12 mouse cellular contexts compared by ENCODE assay signal in genomic region chr2:178581306-178581705, GRCm38 (mm10).
A peak's percentile ranks its signal among the peaks of the same experiment; 100 is the strongest.
DNase-seq lines count a peak whose midpoint lies in the region; ATAC-seq and TF ChIP-seq lines count a peak whose summit lies in the region.
"Had no signal": no experiment of that assay in that cellular context is flagged by ENCODE, and none has a peak within 500 bp of the region (broad histone marks: within the 10 kb centered on the region; RNA-seq: fewer than 3 reads in every experiment).

No protein-coding gene starts in this region.

- DNase-seq in embryonic facial prominence, embryonic 14.5 days (ENCODE audit: low spot score), result peak; percentile 53
- no peak for DNase-seq in embryonic facial prominence, embryonic 10.5 days (ENCODE audit: low spot score)
- DNase-seq in hindbrain, postnatal 0 days (ENCODE audit: low spot score), result peak; percentile 53
- peak; percentile 16 for DNase-seq in skeletal muscle tissue, adult 2 months (ENCODE audit: low read depth, low spot score)
- DNase-seq in layer of hippocampus, adult 11-12 months (ENCODE audit: low spot score), result no peak
- DNase-seq in heart, postnatal 10 days, result no peak
- DNase-seq: spleen, adult 18-20 months had no signal

- no peak overlapping the region for H3K4me3 ChIP-seq in embryonic facial prominence, embryonic 14.5 days (ENCODE audit: low read depth, low read length)
- H3K4me3 ChIP-seq in embryonic facial prominence, embryonic 10.5 days, result no peak overlapping the region
- H3K4me3 ChIP-seq in midbrain, embryonic 13.5 days (replicated peaks), result no peak overlapping the region
- no peak overlapping the region for H3K4me3 ChIP-seq in midbrain, embryonic 16.5 days (ENCODE audit: low read depth, low read length)
- no peak overlapping the region for H3K4me3 ChIP-seq in hindbrain, postnatal 0 days (ENCODE audit: low read length)
- H3K4me3 ChIP-seq: heart, embryonic 13.5 days; layer of hippocampus, adult 2 months; liver, embryonic 12.5 days had no signal

- H3K36me3 ChIP-seq in embryonic facial prominence, embryonic 14.5 days (ENCODE audit: control insufficient read depth, insufficient read depth, low read length), result no peaks in the 10 kb centered on the region
- H3K36me3 ChIP-seq in embryonic facial prominence, embryonic 10.5 days (replicated peaks), result no peaks in the 10 kb centered on the region
- no peaks in the 10 kb centered on the region for H3K36me3 ChIP-seq in midbrain, embryonic 13.5 days
- H3K36me3 ChIP-seq in midbrain, embryonic 16.5 days (ENCODE audit: control insufficient read depth, insufficient read depth, low read length), result no peaks in the 10 kb centered on the region
- no peaks in the 10 kb centered on the region for H3K36me3 ChIP-seq in hindbrain, postnatal 0 days (ENCODE audit: insufficient read depth, low read length)
- H3K36me3 ChIP-seq: heart, embryonic 13.5 days; liver, embryonic 12.5 days had no signal

- 63% methylated on average over 10 of the region's 12 CpGs for WGBS in embryonic facial prominence, embryonic 14.5 days
- 88% methylated on average over 12 of the region's 12 CpGs for WGBS in embryonic facial prominence, embryonic 10.5 days
- WGBS in midbrain, embryonic 13.5 days, result 91% methylated on average over 12 of the region's 12 CpGs
- 87% methylated on average over 12 of the region's 12 CpGs for whole genome bisulfite sequencing in midbrain, embryonic 16.5 days
- 56% methylated on average over 12 of the region's 12 CpGs for WGBS in hindbrain, postnatal 0 days

- intact Hi-C loops in heart, postnatal 10 days (cut with DNase I), result no loop called here

- H3K4me2 ChIP-seq in embryonic facial prominence, embryonic 14.5 days (ENCODE audit: low read depth, low read length), result no peak overlapping the region
- no peak overlapping the region for H3K4me2 ChIP-seq in midbrain, embryonic 13.5 days (replicated peaks)
- no peak overlapping the region for H3K4me2 ChIP-seq in midbrain, embryonic 16.5 days (ENCODE audit: low read length)
- H3K4me2 ChIP-seq in hindbrain, postnatal 0 days (ENCODE audit: low read depth, low read length), result no peak overlapping the region
- H3K4me2 ChIP-seq: heart, embryonic 13.5 days; liver, embryonic 12.5 days had no signal

- H3K27ac ChIP-seq in embryonic facial prominence, embryonic 14.5 days (replicated peaks; ENCODE audit: low read depth, low read length), result no peak overlapping the region
- H3K27ac ChIP-seq in embryonic facial prominence, embryonic 10.5 days (replicated peaks), result no peak overlapping the region
- peak overlapping the region; percentile 30; the same call in 1 of the 2 replicates for H3K27ac ChIP-seq in midbrain, embryonic 13.5 days
- no peak overlapping the region for H3K27ac ChIP-seq in midbrain, embryonic 16.5 days (ENCODE audit: low read length)
- H3K27ac ChIP-seq in hindbrain, postnatal 0 days, result no peak overlapping the region
- H3K27ac ChIP-seq: heart, embryonic 13.5 days; layer of hippocampus, adult 2 months; liver, embryonic 12.5 days had no signal

- H3K27me3 ChIP-seq in embryonic facial prominence, embryonic 14.5 days (replicated peaks; ENCODE audit: control insufficient read depth, insufficient read depth, low read length), result no peaks in the 10 kb centered on the region
- H3K27me3 ChIP-seq in embryonic facial prominence, embryonic 10.5 days (replicated peaks; ENCODE audit: low read depth, poor library complexity, severe bottlenecking), result no peaks in the 10 kb centered on the region
- H3K27me3 ChIP-seq in midbrain, embryonic 13.5 days, result no peaks in the 10 kb centered on the region
- no peaks in the 10 kb centered on the region for H3K27me3 ChIP-seq in midbrain, embryonic 16.5 days (ENCODE audit: control insufficient read depth, insufficient read depth, low read depth, low read length)
- H3K27me3 ChIP-seq in hindbrain, postnatal 0 days (ENCODE audit: insufficient read depth, low read length), result no peaks in the 10 kb centered on the region
- H3K27me3 ChIP-seq: liver, embryonic 12.5 days had no signal

- ATAC-seq in embryonic facial prominence, embryonic 14.5 days (ENCODE audit: low read depth), result no peak
- ATAC-seq in midbrain, embryonic 13.5 days, result no peak
- no peak for ATAC-seq in midbrain, embryonic 16.5 days
- ATAC-seq in hindbrain, postnatal 0 days, result no peak
- ATAC-seq: liver, embryonic 12.5 days had no signal

- H3K9me3 ChIP-seq in embryonic facial prominence, embryonic 14.5 days (ENCODE audit: control insufficient read depth, low read length), result no peaks in the 10 kb centered on the region
- no peaks in the 10 kb centered on the region for H3K9me3 ChIP-seq in embryonic facial prominence, embryonic 10.5 days
- no peaks in the 10 kb centered on the region for H3K9me3 ChIP-seq in midbrain, embryonic 13.5 days
- no peaks in the 10 kb centered on the region for H3K9me3 ChIP-seq in midbrain, embryonic 16.5 days (replicated peaks; ENCODE audit: control insufficient read depth, low read length, poor library complexity, severe bottlenecking)
- H3K9me3 ChIP-seq in hindbrain, postnatal 0 days (ENCODE audit: low read length), result no peaks in the 10 kb centered on the region
- H3K9me3 ChIP-seq: heart, embryonic 13.5 days; liver, embryonic 12.5 days had no signal

- no peak for TF ChIP-seq CTCF in hindbrain, postnatal 0 days (IDR thresholded peaks at IDR 0.05; ENCODE audit: low read depth)

- H3K9ac ChIP-seq in embryonic facial prominence, embryonic 14.5 days (ENCODE audit: low read depth, low read length), result no peak overlapping the region
- H3K9ac ChIP-seq in midbrain, embryonic 13.5 days (replicated peaks), result no peak overlapping the region
- H3K9ac ChIP-seq in midbrain, embryonic 16.5 days (ENCODE audit: low read depth, low read length), result no peak overlapping the region
- no peak overlapping the region for H3K9ac ChIP-seq in hindbrain, postnatal 0 days (replicated peaks; ENCODE audit: low read length)
- H3K9ac ChIP-seq: heart, embryonic 13.5 days; liver, embryonic 12.5 days had no signal

- H3K4me1 ChIP-seq in embryonic facial prominence, embryonic 14.5 days (ENCODE audit: control insufficient read depth, insufficient read depth, low read length), result 0 out of 2 replicates have a peak, but pooled peaks cover 6% of the 10 kb centered on the region
- H3K4me1 ChIP-seq in embryonic facial prominence, embryonic 10.5 days, result peaks cover 23% of the 10 kb centered on the region
- H3K4me1 ChIP-seq in midbrain, embryonic 13.5 days (replicated peaks), result peaks cover 6% of the 10 kb centered on the region; the same call in 1 of the 2 replicates
- H3K4me1 ChIP-seq in midbrain, embryonic 16.5 days (ENCODE audit: control insufficient read depth, insufficient read depth, low read length), result peaks cover 5% of the 10 kb centered on the region
- H3K4me1 ChIP-seq in hindbrain, postnatal 0 days (ENCODE audit: insufficient read depth, low read length), result peaks cover 7% of the 10 kb centered on the region; the same call in 1 of the 2 replicates
- H3K4me1 ChIP-seq: liver, embryonic 12.5 days had no signal

Comparison
In these comparisons a context has a peak if more than half of its experiments do, and no peak if none do; other contexts are left out.
1. DNase-seq: peak in embryonic facial prominence, embryonic 14.5 days (single experiment), hindbrain, postnatal 0 days (single experiment) and skeletal muscle tissue, adult 2 months (single experiment); none in embryonic facial prominence, embryonic 10.5 days (single experiment), layer of hippocampus, adult 11-12 months (single experiment) and heart, postnatal 10 days (0 of 2).